Mouse (Mus musculus): ENCODE measurements around the gene Irf2. TPM values are rescaled to one million over a fixed set of nuclear protein-coding genes. Genes with fewer than 3 reads are reported as not detected.

The Irf2 gene
- total RNA-seq, 4 experiments from 2014 or later, result 24.9 to 35.0 (median 31.2) TPM

- peak in 1 of 2 experiments; percentile 33 for DNase-seq (ENCODE audit: low spot score in 2 of 2)
Measured at GRCm38 (mm10) chr8:46799706-46800105, 60.2 kb downstream of the Irf2 start.

DNA sequence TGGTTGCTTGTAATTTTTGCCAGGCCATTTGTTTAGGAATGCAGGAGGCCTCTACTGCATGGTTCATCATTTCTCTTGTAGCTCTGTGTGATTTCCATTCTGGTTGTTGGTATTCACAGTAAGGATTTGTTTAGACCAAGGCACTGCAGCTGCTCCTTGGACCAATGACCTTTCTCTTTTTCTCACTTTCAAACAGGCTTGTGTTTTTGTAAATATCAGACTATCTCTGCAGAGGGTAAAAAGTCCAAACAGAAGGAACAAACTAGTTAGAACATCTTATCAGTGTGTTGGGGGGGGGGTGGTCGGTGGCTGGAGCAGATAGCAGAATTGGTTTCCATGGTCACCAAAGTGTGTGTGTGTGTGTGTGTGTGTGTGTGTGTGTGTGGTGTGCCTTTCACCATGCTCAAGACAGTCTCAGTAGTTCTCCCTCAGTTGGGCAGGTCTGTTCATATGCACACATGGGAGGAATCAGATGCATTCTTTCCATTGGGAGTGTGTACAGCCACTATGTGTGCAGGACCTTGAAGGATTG, 61.7 kb downstream of the Irf2 start:
- DNase-seq (ENCODE audit: low spot score in 2 of 2), result no peak

DNA sequence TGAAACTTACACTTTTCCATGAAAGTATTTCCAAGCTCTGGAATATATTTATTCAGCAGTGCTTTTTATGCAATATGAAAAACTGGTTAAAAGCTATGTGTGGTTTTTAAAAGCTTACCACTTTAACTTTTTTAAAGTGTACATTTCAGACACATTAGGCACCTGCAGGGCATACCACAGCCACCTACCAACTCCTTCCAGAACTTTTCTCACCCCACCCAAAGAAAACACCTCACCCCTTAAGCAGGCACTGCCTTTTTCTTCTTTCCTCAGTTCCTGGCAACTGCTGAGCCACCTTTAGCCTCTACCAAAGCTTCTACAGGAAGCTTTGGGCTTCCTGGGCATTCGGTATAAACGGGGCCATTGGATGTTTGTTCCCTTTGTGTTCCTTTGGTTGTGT, 62.5 kb downstream of the Irf2 start:
- no peak for DNase-seq (ENCODE audit: low spot score in 2 of 2)

DNA sequence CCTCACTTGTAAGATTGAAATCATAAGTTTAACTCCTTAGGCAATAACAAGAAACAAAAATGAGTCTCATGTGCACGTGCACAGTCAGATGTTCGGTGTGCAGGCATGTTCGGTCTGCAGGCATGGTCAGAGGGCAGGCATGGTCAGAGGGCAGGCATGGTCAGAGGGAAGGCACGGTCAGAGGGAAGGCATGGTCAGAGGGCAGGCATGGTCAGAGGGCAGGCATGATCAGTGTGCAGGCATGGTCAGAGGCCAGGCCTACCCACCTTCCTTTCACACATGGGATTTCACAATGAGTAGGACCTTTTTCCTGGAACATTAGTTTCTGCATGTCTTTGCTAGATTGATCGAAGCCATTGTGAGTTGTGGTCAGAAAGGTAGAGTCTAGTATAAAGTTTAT, 65.2 kb downstream of the Irf2 start:
- DNase-seq (ENCODE audit: low spot score in 2 of 2), result no peak

GRCm38 (mm10) chr8:46811021-46811622, 71.6 kb downstream of the Irf2 start:
- DNase-seq (ENCODE audit: low spot score in 2 of 2), result peak; percentile 16 to 40

- no peak for DNase-seq (ENCODE audit: low spot score in 2 of 2)
Measured at GRCm38 (mm10) chr8:46811944-46812343, 72.4 kb downstream of the Irf2 start.

DNA sequence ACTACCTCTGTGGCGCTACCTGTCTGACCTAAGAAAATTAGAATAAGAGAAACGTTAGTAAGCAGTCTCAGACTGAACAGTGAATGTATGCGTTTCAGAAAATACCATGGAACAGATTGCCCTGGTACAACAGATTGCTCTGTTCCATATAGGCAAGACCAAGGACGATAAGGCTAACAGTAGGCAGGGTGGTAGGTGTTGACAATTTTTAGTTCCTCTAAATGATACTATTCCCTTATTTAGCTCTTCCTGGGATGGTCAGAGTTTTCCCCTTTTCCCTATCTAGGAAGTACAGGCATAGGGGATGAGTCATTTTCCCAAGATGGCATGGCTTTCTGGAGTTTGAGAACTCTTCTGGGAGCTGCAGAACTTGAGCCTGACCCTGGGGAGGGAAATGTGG, 73.4 kb downstream of the Irf2 start:
- no peak for DNase-seq (ENCODE audit: low spot score in 2 of 2)

- DNase-seq (ENCODE audit: low spot score in 2 of 2), result no peak
Measured at GRCm38 (mm10) chr8:46818106-46818989, 78.8 kb downstream of the Irf2 start.

- DNase-seq (ENCODE audit: low spot score in 2 of 2), result no peak
Measured at GRCm38 (mm10) chr8:46818990-46819288, 79.4 kb downstream of the Irf2 start.

DNA sequence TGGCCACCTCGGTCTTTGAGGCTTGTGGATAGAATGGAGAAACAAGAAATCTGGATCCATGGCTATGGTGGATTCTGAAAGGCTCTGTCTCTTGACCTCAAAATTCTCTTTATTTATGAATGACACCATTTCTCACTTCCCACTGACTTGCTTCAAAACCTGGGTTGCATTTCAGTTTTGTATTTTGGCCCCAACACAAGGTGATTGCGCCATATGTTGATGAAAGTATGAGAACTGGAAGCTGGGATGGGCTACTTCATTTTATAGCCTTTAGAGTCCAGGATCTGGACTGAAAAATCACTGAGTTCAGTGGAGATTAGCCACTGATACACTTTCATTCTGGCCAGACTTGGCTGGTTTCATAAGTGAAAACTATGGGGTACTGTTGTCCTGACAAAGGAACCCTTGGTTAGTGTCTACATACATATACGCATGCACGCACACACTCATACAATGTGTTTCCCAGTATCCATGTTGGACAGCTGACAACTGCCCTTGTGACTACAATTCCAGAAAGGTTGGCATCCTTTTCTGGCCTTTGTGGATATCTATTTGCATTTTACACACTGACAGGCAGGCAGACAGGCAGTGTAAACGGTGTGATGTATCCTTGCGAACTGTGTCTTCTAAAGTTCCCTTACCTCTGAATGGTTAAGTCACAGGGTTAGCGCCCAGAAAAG, 89.3 kb downstream of the Irf2 start:
- no peak for DNase-seq (ENCODE audit: low spot score in 2 of 2)

DNA sequence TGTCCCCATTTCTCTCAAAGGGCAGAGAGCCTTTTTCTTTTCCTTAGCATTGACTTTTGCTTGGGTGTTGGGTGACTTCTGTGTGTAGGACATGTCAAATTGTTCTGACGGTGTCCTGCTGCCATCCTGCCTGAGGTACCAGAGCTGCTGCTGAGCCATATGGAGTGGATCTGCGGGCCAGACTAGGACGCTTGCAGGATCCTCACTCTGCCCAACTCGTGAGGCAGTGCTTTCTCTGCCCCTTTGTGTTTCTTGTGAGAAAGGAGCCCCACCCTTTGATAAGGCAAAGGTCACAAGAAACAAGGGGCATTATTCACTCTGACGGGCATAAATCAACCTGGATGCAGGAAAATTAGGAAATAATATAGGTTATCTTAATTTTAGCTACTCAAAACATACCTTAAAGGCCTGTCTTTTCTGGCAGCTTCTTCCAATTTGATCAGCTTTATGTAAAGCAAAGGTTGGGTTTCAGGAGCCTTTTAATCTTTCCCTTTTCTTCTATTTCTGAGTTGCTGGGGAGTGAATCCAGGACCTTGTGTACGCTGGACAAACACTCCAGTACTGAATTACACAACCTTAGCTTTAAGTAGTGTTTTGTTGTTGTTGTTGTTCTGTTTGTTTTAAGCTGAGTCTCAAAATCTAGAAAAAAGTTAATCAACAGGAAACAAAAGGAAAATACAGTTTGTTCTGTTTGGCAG, 90.0 kb downstream of the Irf2 start:
- no peak for DNase-seq (ENCODE audit: low spot score in 2 of 2)

DNA sequence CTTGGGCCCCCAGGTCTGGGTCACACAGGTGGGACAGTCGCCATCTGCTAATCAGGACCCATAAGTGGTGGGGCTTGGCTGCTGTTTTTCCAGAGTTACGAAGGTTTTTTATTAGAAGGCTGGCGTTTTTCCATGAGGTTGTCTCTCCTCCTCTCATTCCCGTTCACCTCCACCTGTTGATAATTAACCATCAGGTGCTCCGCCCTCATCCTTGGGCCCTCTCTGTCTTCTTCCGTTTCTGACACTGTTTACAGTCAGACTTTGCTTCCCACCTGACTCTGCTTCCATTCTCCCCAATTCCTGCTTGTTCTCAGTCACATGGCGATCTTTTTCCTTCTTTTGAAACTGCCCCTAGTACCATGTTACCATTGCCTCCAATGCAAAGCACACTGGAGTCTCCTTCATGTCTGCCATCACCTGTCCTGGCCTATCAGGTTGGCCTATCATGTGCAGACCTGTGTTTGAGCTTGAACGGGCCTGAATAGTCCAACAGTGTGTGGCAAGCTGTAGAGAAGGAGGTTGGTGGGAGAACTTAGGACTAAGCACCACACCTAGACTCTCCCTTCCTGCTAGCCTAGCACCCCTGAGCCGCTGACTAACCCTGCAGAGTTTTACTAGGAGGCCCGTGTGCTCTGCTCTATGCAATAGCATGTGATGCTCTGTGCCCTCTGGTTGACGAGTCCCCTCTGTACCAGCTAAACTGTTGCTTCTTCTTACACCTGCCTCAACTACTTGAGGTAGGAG, 90.8 kb downstream of the Irf2 start:
- no peak for DNase-seq (ENCODE audit: low spot score in 2 of 2)

DNA sequence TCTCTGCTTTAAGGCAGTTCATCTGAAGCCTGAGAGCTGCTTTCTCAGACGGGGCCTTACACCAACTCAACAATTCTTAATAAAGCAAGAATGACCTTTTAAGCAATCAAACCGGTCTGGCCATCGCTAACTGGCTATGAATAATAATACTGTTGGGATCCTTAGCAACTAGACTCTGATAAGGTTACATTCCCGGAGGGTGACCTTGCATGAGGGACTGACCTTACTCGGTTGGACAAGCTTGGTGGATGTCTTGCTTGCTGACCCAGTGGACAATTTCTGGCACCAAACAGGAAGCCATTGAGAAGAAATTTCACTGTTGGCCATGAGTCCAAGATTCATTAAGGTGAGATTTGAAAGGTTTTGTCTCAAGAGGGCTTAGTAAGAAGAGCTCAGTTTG, 92.4 kb downstream of the Irf2 start:
- DNase-seq (ENCODE audit: low spot score in 2 of 2), result no peak

- no peak for DNase-seq (ENCODE audit: low spot score in 2 of 2)
Measured at GRCm38 (mm10) chr8:46832399-46832798, 92.9 kb downstream of the Irf2 start.

- no peak for DNase-seq (ENCODE audit: low spot score in 2 of 2)
Measured at GRCm38 (mm10) chr8:46833763-46834162, 94.2 kb downstream of the Irf2 start.

GRCm38 (mm10) chr8:46834440-46834839, 94.9 kb downstream of the Irf2 start:
- no peak for DNase-seq (ENCODE audit: low spot score in 2 of 2)

DNA sequence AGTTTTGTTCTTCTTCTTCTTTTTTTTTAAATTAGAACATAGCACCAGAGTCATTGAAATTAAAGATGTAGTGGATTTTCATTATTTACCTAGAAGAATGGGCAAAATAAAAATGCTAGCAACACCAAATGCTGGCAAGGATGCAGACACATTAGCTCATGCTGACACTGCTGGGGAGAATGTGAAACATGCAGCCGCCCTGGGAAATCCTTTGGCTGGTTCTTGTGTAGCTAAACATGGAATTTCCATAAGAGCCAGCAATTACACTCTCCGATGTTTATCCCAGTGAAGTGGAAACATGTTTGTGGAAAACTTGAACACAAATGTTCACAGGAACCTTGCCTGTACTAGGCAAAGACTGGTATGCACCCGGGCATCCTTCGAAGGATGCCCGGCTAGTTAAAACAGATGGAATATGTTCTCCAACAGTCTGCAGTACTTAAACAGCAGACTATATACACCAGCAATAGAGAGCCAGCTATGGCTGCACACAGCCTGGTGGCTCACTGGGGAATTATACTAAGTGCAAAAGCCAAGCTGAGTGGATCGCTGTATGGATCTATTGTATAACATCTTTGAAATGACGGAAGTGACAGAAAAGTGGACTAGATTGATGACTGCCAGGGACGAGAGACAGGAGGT, 96.6 kb downstream of the Irf2 start:
- peak; percentile 16 to 26 for DNase-seq (ENCODE audit: low spot score in 2 of 2)

DNA sequence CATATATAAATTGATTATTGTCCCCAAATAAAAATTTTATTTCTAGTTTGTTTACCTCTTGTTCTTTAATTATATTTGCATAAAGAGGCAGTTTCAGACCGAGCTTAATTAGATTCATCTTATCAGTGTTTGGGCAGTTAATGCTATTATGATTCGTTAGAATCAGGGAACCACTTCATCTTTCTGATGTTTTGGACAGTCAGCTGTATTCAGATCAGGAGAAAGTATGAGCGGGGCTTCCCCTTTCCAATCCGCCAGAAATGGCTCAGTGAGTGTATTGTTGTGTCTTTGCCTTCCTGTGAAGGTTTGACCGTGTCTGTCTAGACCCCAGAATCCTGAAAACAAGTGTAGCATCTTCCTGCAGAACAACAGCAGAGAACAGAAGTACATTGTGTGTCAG, 97.4 kb downstream of the Irf2 start:
- DNase-seq (ENCODE audit: low spot score in 2 of 2), result no peak

GRCm38 (mm10) chr8:46838052-46838451, 98.5 kb downstream of the Irf2 start:
- no peak for DNase-seq (ENCODE audit: low spot score in 2 of 2)

DNA sequence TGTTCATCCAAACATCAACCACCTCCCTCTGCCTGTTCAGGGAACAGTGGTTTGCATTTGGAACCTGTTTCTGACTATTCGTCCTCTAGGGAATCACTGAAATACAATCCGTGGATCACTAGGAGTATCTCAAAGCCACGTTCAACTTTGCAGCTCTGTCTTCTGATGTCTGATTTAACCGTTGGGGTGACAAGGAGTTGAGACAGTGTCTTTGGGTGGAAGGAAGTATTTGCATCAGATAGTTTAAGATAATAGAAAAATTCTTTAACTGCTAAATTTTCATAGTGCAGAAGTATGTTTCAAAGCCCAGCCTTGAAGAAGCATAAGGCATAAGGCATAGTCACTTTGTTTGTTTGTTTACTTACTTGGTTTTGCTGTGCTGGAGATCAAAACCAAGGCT, 100.9 kb downstream of the Irf2 start:
- no peak for DNase-seq (ENCODE audit: low spot score in 2 of 2)

DNA sequence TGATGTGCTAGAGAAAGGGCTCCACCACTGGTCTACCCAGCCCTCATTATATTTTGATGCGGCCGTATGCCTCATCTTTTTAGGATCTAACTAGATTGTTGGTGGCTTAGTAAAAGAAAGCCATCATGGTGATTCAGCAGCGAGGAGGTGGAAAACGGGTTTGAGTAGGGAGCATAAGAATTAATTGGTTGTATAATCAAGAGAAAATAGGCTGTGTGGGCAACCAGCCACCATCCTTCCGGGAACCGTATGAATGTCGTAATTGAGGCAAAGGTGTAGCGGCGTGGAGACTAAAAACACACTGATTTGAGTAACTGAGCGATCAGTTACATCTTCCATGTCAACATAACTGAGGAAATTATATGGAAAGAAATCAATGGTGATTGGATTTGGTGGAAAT, 101.3 kb downstream of the Irf2 start:
- DNase-seq (ENCODE audit: low spot score in 2 of 2), result no peak

Data from gastrocnemius, adult 8-10 months (tissue).